Mouse (Mus musculus): ENCODE results near the gene Mst1r. TPM values are rescaled to one million over a fixed set of nuclear protein-coding genes. Genes with fewer than 3 reads are reported as not detected.
A peak's percentile ranks its signal among the peaks of the same experiment; 100 is the strongest.

Gene Mst1r
- total RNA-seq, 2 experiments from 2014 or later = 1.2 to 1.7 TPM

- intact Hi-C loops (cut with DNase I) = no loop called here
Observed at GRCm38 (mm10) chr9:107908410-107909158, 1.9 kb downstream of the Mst1r start.

GRCm38 (mm10) chr9:107910025-107910769 is 3.5 kb downstream of the Mst1r start:
- DNase-seq (ENCODE audit: low spot score in 2 of 2) = no peak
- intact Hi-C loops (cut with DNase I) = no loop called here

More at GRCm38 (mm10) chr9:107908410-107909158, 1.9 kb downstream of the Mst1r start:
- no peak for DNase-seq (ENCODE audit: low spot score in 2 of 2)

GRCm38 (mm10) chr9:107914764-107915420 is 8.2 kb downstream of the Mst1r start:
- intact Hi-C loops (cut with DNase I) = no loop called here
- no peak for DNase-seq (ENCODE audit: low spot score in 2 of 2)

- DNase-seq (ENCODE audit: low spot score in 2 of 2) = peak; percentile 50 to 69
- intact Hi-C loops (cut with DNase I) = no loop called here
Observed at GRCm38 (mm10) chr9:107917895-107918608, 11.4 kb downstream of the Mst1r start.

GRCm38 (mm10) chr9:107918884-107919283 is 12.2 kb downstream of the Mst1r start:
- no peak for DNase-seq (ENCODE audit: low spot score in 2 of 2)
- intact Hi-C loops (cut with DNase I) = no loop called here

GRCm38 (mm10) chr9:107919441-107919840 is 12.8 kb downstream of the Mst1r start:
- DNase-seq (ENCODE audit: low spot score in 2 of 2) = no peak
- intact Hi-C loops (cut with DNase I) = no loop called here

- intact Hi-C loops (cut with DNase I) = no loop called here
- DNase-seq (ENCODE audit: low spot score in 2 of 2) = no peak
Observed at GRCm38 (mm10) chr9:107923021-107923420, 16.3 kb downstream of the Mst1r start.

GRCm38 (mm10) chr9:107923956-107924355 is 17.3 kb downstream of the Mst1r start:
- DNase-seq (ENCODE audit: low spot score in 2 of 2) = no peak
- intact Hi-C loops (cut with DNase I) = no loop called here

- intact Hi-C loops (cut with DNase I) = no loop called here
- no peak for DNase-seq (ENCODE audit: low spot score in 2 of 2)
Observed at GRCm38 (mm10) chr9:107925251-107925650, 18.6 kb downstream of the Mst1r start.

- intact Hi-C loops (cut with DNase I) = no loop called here
- DNase-seq (ENCODE audit: low spot score in 2 of 2) = no peak
Observed at GRCm38 (mm10) chr9:107926920-107927420, 20.3 kb downstream of the Mst1r start.

GRCm38 (mm10) chr9:107927749-107928148 is 21.1 kb downstream of the Mst1r start:
- intact Hi-C loops (cut with DNase I) = no loop called here
- DNase-seq (ENCODE audit: low spot score in 2 of 2) = peak; percentile 46 to 78

- no peak for DNase-seq (ENCODE audit: low spot score in 2 of 2)
- intact Hi-C loops (cut with DNase I) = no loop called here
Observed at GRCm38 (mm10) chr9:107928169-107928568, 21.5 kb downstream of the Mst1r start, which contains the start of gene Actl11. Actl11 (plus strand) TSS chr9:107928469.

GRCm38 (mm10) chr9:107932221-107932620 is 25.5 kb downstream of the Mst1r start:
- intact Hi-C loops (cut with DNase I) = no loop called here
- no peak for DNase-seq (ENCODE audit: low spot score in 2 of 2)

GRCm38 (mm10) chr9:107934146-107934545 is 27.5 kb downstream of the Mst1r start:
- intact Hi-C loops (cut with DNase I) = no loop called here
- peak; percentile 59 to 94 for DNase-seq (ENCODE audit: low spot score in 2 of 2)

- intact Hi-C loops (cut with DNase I) = no loop called here
- DNase-seq (ENCODE audit: low spot score in 2 of 2) = no peak
Observed at GRCm38 (mm10) chr9:107935374-107935773, 28.7 kb downstream of the Mst1r start, which contains the start of gene Camkv. Camkv (plus strand) TSS chr9:107935674.

- intact Hi-C loops (cut with DNase I) = no loop called here
- DNase-seq (ENCODE audit: low spot score in 2 of 2) = peak; percentile 59 to 77
Observed at GRCm38 (mm10) chr9:107935790-107936214, 29.1 kb downstream of the Mst1r start.

- intact Hi-C loops (cut with DNase I) = no loop called here
- DNase-seq (ENCODE audit: low spot score in 2 of 2) = peak; percentile 64 to 80
Observed at GRCm38 (mm10) chr9:107936215-107936822, 29.6 kb downstream of the Mst1r start.

- intact Hi-C loops (cut with DNase I) = no loop called here
Observed at GRCm38 (mm10) chr9:107936831-107937230, 30.2 kb downstream of the Mst1r start.

More at GRCm38 (mm10) chr9:107936831-107937230, 30.2 kb downstream of the Mst1r start:
- DNase-seq (ENCODE audit: low spot score in 2 of 2) = no peak

Data from left cerebral cortex, postnatal 14 days (tissue).